ENCODE assay signal across 21 mouse cellular contexts in the genomic region with DNA sequence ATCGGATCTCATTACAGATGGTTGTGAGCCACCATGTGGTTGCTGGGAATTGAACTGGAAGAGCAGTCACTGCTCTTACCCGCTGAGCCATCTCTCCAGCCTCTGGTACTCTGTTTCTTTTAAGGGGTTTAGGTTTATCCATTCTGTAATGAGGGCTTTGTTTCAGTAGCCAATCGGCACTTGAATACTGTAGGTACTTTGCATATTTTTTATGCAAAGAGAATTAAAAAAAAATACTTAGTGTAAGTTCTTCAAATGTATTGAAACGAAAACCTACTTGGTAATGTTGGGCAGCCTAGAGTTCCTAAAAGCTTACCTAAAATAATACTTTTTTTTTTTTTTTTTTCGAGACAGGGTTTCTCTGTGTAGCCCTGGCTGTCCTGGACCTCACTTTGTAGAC. TPM values are rescaled to one million over a fixed set of nuclear protein-coding genes. Genes with fewer than 3 reads are reported as not detected.
DNase-seq lines count a peak whose midpoint lies in the region; TF ChIP-seq lines count a peak whose summit lies in the region.
"Had no signal": no experiment of that assay in that cellular context is flagged by ENCODE, and none has a peak within 500 bp of the region (broad histone marks: within the 10 kb centered on the region; RNA-seq: fewer than 3 reads in every experiment).

No protein-coding gene starts in this region.

- H3K27me3 ChIP-seq in splenic B cell, adult 2 months (ENCODE audit: control insufficient read depth, insufficient read depth, low read length, poor library complexity, severe bottlenecking): no peaks in the 10 kb centered on the region
- H3K27me3 ChIP-seq: embryonic facial prominence, embryonic 13.5 days; embryonic facial prominence, embryonic 15.5 days; forebrain, embryonic 12.5 days had no signal

- DNase-seq in A20 (ENCODE audit: low read depth, low spot score): peak; percentile 72
- DNase-seq in ES-E14 (ENCODE audit: low read depth, low spot score): no peak
- peak; percentile 50 for DNase-seq in splenic B cell, adult 2 months (ENCODE audit: low read depth, low spot score)
- DNase-seq in adrenal gland, adult 18-20 months (ENCODE audit: low spot score in 2 of 2): no peak
- no peak for DNase-seq in cerebellum, adult 18-20 months
- DNase-seq: adrenal gland, adult 8-10 months; adrenal gland, postnatal 14 days; adrenal gland, postnatal 36 days; cerebellum, adult 11-12 months; cerebellum, adult 8-10 months; cerebellum, adult 9-11 months; cerebellum, postnatal 14 days; cerebellum, postnatal 36 days; embryo, embryonic 11 days had no signal

- peaks cover 3% of the 10 kb centered on the region; the same call in 1 of the 2 replicates for H3K36me3 ChIP-seq in ES-E14 (ENCODE audit: control insufficient read depth, insufficient read depth, low read length, poor library complexity, severe bottlenecking)
- peaks cover 10% of the 10 kb centered on the region for H3K36me3 ChIP-seq in splenic B cell, adult 2 months (ENCODE audit: control insufficient read depth, insufficient read depth, low read length, poor library complexity, severe bottlenecking)

- H3K9me3 ChIP-seq in ES-E14 (ENCODE audit: control insufficient read depth, insufficient read depth, low read depth, low read length): no peaks in the 10 kb centered on the region
- H3K9me3 ChIP-seq: embryonic facial prominence, embryonic 13.5 days; embryonic facial prominence, embryonic 15.5 days; forebrain, embryonic 10.5 days; forebrain, embryonic 12.5 days had no signal

- H3K4me1 ChIP-seq in ES-E14 (ENCODE audit: control insufficient read depth in 2 of 2, insufficient read depth in 2 of 2, low read length in 2 of 2, poor library complexity in 1 of 2): peaks cover 0 to 5% of the 10 kb centered on the region in 2 experiments; a peak in 2 of 4 replicates
- H3K4me1 ChIP-seq: embryonic facial prominence, embryonic 13.5 days; embryonic facial prominence, embryonic 15.5 days; forebrain, embryonic 10.5 days; forebrain, embryonic 12.5 days had no signal

- in situ Hi-C loops in ES-E14 (cut with MboI; ENCODE audit: low sequenced_read_pairs in 2 of 2, unreplicated experiment in 2 of 2): no loop called here

- H3K4me3 ChIP-seq in ES-E14 (ENCODE audit: insufficient read depth in 1 of 2, low read depth in 1 of 2, low read length in 2 of 2, poor library complexity in 1 of 2, severe bottlenecking in 1 of 2): no peak overlapping the region
- H3K4me3 ChIP-seq: embryonic facial prominence, embryonic 13.5 days; embryonic facial prominence, embryonic 15.5 days; erythroblast, embryonic 14.5 days; forebrain, embryonic 10.5 days; forebrain, embryonic 12.5 days had no signal

- no peak overlapping the region for H3K9ac ChIP-seq in ES-E14 (ENCODE audit: insufficient read depth, low read depth, low read length, poor library complexity, severe bottlenecking)
- H3K9ac ChIP-seq: embryonic facial prominence, embryonic 13.5 days; embryonic facial prominence, embryonic 15.5 days; forebrain, embryonic 12.5 days had no signal

- H3K27ac ChIP-seq in ES-E14 (ENCODE audit: insufficient read depth, low read depth, low read length, poor library complexity, severe bottlenecking): no peak overlapping the region
- H3K27ac ChIP-seq: embryonic facial prominence, embryonic 13.5 days; embryonic facial prominence, embryonic 15.5 days; forebrain, embryonic 10.5 days; forebrain, embryonic 12.5 days had no signal

TF ChIP-seq in ES-E14, 5 proteins besides CTCF, POLR2A, EP300 and RAD21:
- no peak for TF ChIP-seq ZC3H11A (IDR thresholded peaks at IDR 0.05; ENCODE audit: borderline replicate concordance, low read depth, low read length)
- TF ChIP-seq ZNF384 (IDR thresholded peaks at IDR 0.05; ENCODE audit: low read depth, low read length): 0 out of 2 replicates have a peak, but pooled peaks have one; percentile 21
- TF ChIP-seq CHD2 (IDR thresholded peaks at IDR 0.05; ENCODE audit: low read depth, low read length): no peak
- TF ChIP-seq MAFK (IDR thresholded peaks at IDR 0.05; ENCODE audit: insufficient read depth, low read depth, low read length): no peak
- TF ChIP-seq HCFC1 (IDR thresholded peaks at IDR 0.05; ENCODE audit: borderline replicate concordance, insufficient read depth, low read length): no peak

RNA-seq across cellular contexts. Expression of a gene that starts 13.2 kb away (rescaled TPM):
- 28.4 and 45.4 TPM in 2 replicates for total RNA-seq in ES-E14 (2012; rRNA removed)
- total RNA-seq in adrenal gland, adult 18-20 months (2021): 1 to 10 TPM; 6.5 to 7.0 TPM

RNA-seq across cellular contexts. Expression of a gene that starts 30.2 kb away (rescaled TPM):
- 0.09 TPM in 1 of 2 replicates, not detected in the other for total RNA-seq in ES-E14 (2012; rRNA removed)
- not detected for total RNA-seq in adrenal gland, adult 18-20 months (2021)
- total RNA-seq: adrenal gland, postnatal 14 days; adrenal gland, postnatal 36 days; common myeloid progenitor, adult 5-6 weeks; MEL had no signal

RNA-seq across cellular contexts. Expression of a gene that starts 30.4 kb away (rescaled TPM):
- total RNA-seq in ES-E14 (2012; rRNA removed): 314 and 361 TPM in 2 replicates
- total RNA-seq in adrenal gland, adult 18-20 months (2021): 100 to 1,000 TPM; 124 to 133 TPM

RNA-seq across cellular contexts. Expression of a gene that starts 52.5 kb away (rescaled TPM):
- 9.0 and 10.7 TPM in 2 replicates for total RNA-seq in ES-E14 (2012; rRNA removed)
- total RNA-seq in adrenal gland, adult 18-20 months (2021): 10 to 100 TPM; 16.8 to 22.0 TPM

RNA-seq across cellular contexts. Expression of a gene that starts 52.8 kb away (rescaled TPM):
- total RNA-seq in ES-E14 (2012; rRNA removed): 13.9 and 15.2 TPM in 2 replicates
- total RNA-seq in adrenal gland, adult 18-20 months (2021): 10 to 100 TPM in 1 of 2 experiments, 1 to 10 TPM in 1; 9.3 to 11.0 TPM

Comparison
In these comparisons a context has a peak if more than half of its experiments do, and no peak if none do; other contexts are left out.
1. DNase-seq: peak in A20 (single experiment) and splenic B cell, adult 2 months (single experiment); none in ES-E14 (single experiment), adrenal gland, adult 18-20 months (0 of 2) and cerebellum, adult 18-20 months (0 of 2).